Mouse (Mus musculus) CH12.LX (cell line): Measurements from ENCODE around the gene Ctsh. TPM values are rescaled to one million over a fixed set of nuclear protein-coding genes. Genes with fewer than 3 reads are reported as not detected.

ENCODE experiments used
- DNase-seq: peaks from one replicate; pipeline ENCODE4 v3.0.0-alpha.2; 2013; ENCODE audit errors: extremely low read depth
- H3K27ac ChIP-seq: 2 replicates; pipeline ENCODE4 v1.5.1; 2012; ENCODE audit warnings: low read depth, mild to moderate bottlenecking, control low read depth, moderate library complexity; ENCODE audit not compliant: insufficient read depth
- H3K27me3 ChIP-seq: replicated peaks from 2 replicates; pipeline ENCODE3; 2012; ENCODE audit warnings: inconsistent platforms
- H3K36me3 ChIP-seq, 2 experiments: replicated peaks in 1 of 2; 2 replicates each; pipeline versions ENCODE3 to v1.6.1; 2012; ENCODE audit warnings: inconsistent platforms in 1 of 2, low read length in 1 of 2, mild to moderate bottlenecking in 1 of 2, mixed read lengths in 1 of 2, moderate library complexity in 1 of 2; ENCODE audit not compliant: control insufficient read depth in 1 of 2, insufficient read depth in 1 of 2
- H3K4me1 ChIP-seq, 2 experiments: 2 replicates each; pipeline ENCODE4 v1.6.1; 2012; ENCODE audit warnings: inconsistent platforms in 1 of 2, moderate library complexity in 1 of 2; ENCODE audit not compliant: insufficient read depth in 2 of 2, control insufficient read depth in 1 of 2
- H3K4me2 ChIP-seq: 2 replicates; pipeline ENCODE4 v1.6.1; 2012; ENCODE audit warnings: low read depth, mild to moderate bottlenecking, control low read depth; ENCODE audit not compliant: poor library complexity, insufficient read depth, severe bottlenecking
- H3K4me3 ChIP-seq, 3 experiments: fragments of 150-350 bp in 1 of 3; sonication (generic) in 1 of 3; replicated peaks in 1 of 3; 2 replicates each; pipeline versions ENCODE3 to v1.5.1; 2011 to 2012; ENCODE audit warnings: low read depth in 2 of 3, low read length in 2 of 3, mild to moderate bottlenecking in 2 of 3, moderate library complexity in 2 of 3, control low read depth in 1 of 3, improper control_type of control experiment in 1 of 3, inconsistent platforms in 1 of 3, mixed read lengths in 1 of 3; ENCODE audit not compliant: poor library complexity in 1 of 3
- H3K79me2 ChIP-seq: replicated peaks from 2 replicates; pipeline ENCODE4 v1.6.1; 2012; ENCODE audit warnings: mild to moderate bottlenecking, moderate library complexity; ENCODE audit not compliant: control insufficient read depth, poor library complexity, insufficient read depth, severe bottlenecking; ENCODE audit errors: extremely low read depth
- H3K9ac ChIP-seq: 2 replicates; pipeline ENCODE4 v1.6.1; 2012; ENCODE audit warnings: low read depth, mild to moderate bottlenecking, control low read depth, moderate library complexity; ENCODE audit not compliant: insufficient read depth
- H3K9me3 ChIP-seq: replicated peaks from 2 replicates; pipeline ENCODE3; 2012; ENCODE audit warnings: low read length, inconsistent platforms, mixed read lengths
- CHD1 ChIP-seq: IDR thresholded peaks from 2 replicates; pipeline ENCODE4 v1.6.1; 2012; ENCODE audit warnings: low read depth, low read length, improper control_type of control experiment, inconsistent platforms
- CTCF ChIP-seq, 2 experiments: IDR thresholded peaks in 1 of 2; conservative IDR thresholded peaks in 1 of 2; 2 replicates each; pipeline ENCODE4 v1.5.1; 2011 to 2012; ENCODE audit warnings: low read depth in 2 of 2, low read length in 2 of 2, improper control_type of control experiment in 1 of 2, inconsistent platforms in 1 of 2, mild to moderate bottlenecking in 1 of 2, moderate library complexity in 1 of 2
- E2F4 ChIP-seq: IDR thresholded peaks from 2 replicates; pipeline ENCODE4 v1.6.1; 2011; ENCODE audit warnings: low read depth, low read length, improper control_type of control experiment; ENCODE audit not compliant: insufficient replicate concordance
- ELF1 ChIP-seq: IDR thresholded peaks from 2 replicates; pipeline ENCODE4 v1.6.1; 2014; ENCODE audit warnings: low read depth, mild to moderate bottlenecking, inconsistent platforms, low read length, improper control_type of control experiment
- EP300 ChIP-seq: IDR thresholded peaks from 2 replicates; pipeline ENCODE4 v1.6.1; 2011; ENCODE audit warnings: low read length, improper control_type of control experiment
- GABPA ChIP-seq: IDR thresholded peaks from 2 replicates; pipeline ENCODE4 v1.6.1; 2012; ENCODE audit warnings: low read depth, low read length, improper control_type of control experiment, inconsistent platforms; ENCODE audit not compliant: insufficient replicate concordance
- HCFC1 ChIP-seq: IDR thresholded peaks from 2 replicates; pipeline ENCODE4 v1.6.1; 2012; ENCODE audit warnings: low read depth, mild to moderate bottlenecking, inconsistent platforms, low read length, improper control_type of control experiment
- JUN ChIP-seq: IDR thresholded peaks from 2 replicates; pipeline ENCODE4 v1.6.1; 2011; ENCODE audit warnings: low read depth, mild to moderate bottlenecking, low read length, improper control_type of control experiment, moderate library complexity; ENCODE audit not compliant: insufficient read depth
- KAT2A ChIP-seq: IDR thresholded peaks from 2 replicates; pipeline ENCODE4 v1.6.1; 2012; ENCODE audit warnings: low read length, improper control_type of control experiment, inconsistent platforms; ENCODE audit not compliant: insufficient replicate concordance
- MAX ChIP-seq: IDR thresholded peaks from 2 replicates; pipeline ENCODE4 v1.6.1; 2011; ENCODE audit warnings: low read length, improper control_type of control experiment
- MEF2A ChIP-seq: IDR thresholded peaks from 2 replicates; pipeline ENCODE4 v1.6.1; 2014; ENCODE audit warnings: low read depth, mild to moderate bottlenecking, inconsistent platforms, low read length, improper control_type of control experiment, borderline replicate concordance
- MXI1 ChIP-seq: IDR thresholded peaks from 2 replicates; pipeline ENCODE4 v1.6.1; 2011; ENCODE audit warnings: mild to moderate bottlenecking, low read depth, low read length, improper control_type of control experiment
- POLR2A ChIP-seq: IDR thresholded peaks from 2 replicates; pipeline ENCODE4 v1.6.1; 2011; ENCODE audit warnings: low read depth, mild to moderate bottlenecking, improper control_type of control experiment, low read length
- POLR2AphosphoS2 ChIP-seq: IDR thresholded peaks from 2 replicates; pipeline ENCODE4 v1.6.1; 2011; ENCODE audit warnings: low read depth, low read length, improper control_type of control experiment
- RAD21 ChIP-seq: IDR thresholded peaks from 2 replicates; pipeline ENCODE4 v1.6.1; 2011; ENCODE audit warnings: low read depth, mild to moderate bottlenecking, low read length, improper control_type of control experiment, moderate library complexity
- RCOR1 ChIP-seq: conservative IDR thresholded peaks from 2 replicates; pipeline ENCODE4 v1.6.1; 2012; ENCODE audit warnings: low read depth, mild to moderate bottlenecking, inconsistent platforms, low read length, improper control_type of control experiment
- SMC3 ChIP-seq: IDR thresholded peaks from 2 replicates; pipeline ENCODE4 v1.6.1; 2011; ENCODE audit warnings: low read depth, low read length, improper control_type of control experiment
- TBP ChIP-seq: conservative IDR thresholded peaks from 2 replicates; pipeline ENCODE4 v1.6.1; 2011; ENCODE audit warnings: low read depth, low read length, improper control_type of control experiment
- TCF12 ChIP-seq: IDR thresholded peaks from 2 replicates; pipeline ENCODE4 v1.6.1; 2014; ENCODE audit warnings: low read depth, mild to moderate bottlenecking, inconsistent platforms, low read length, improper control_type of control experiment
- ZC3H11A ChIP-seq: IDR thresholded peaks from 2 replicates; pipeline ENCODE4 v1.6.1; 2012; ENCODE audit warnings: low read depth, mild to moderate bottlenecking, inconsistent platforms, low read length, improper control_type of control experiment
- ZNF384 ChIP-seq: IDR thresholded peaks from 2 replicates; pipeline ENCODE4 v1.6.1; 2012; ENCODE audit warnings: low read depth, low read length, improper control_type of control experiment, inconsistent platforms
- dilution Hi-C: fragments of 300-500 bp; cut with MboI; formaldehyde crosslinking; loops from 2 replicates; pipeline ENCODE4 v1.14.3; 2020; ENCODE audit warnings: low sequenced_read_pairs; ENCODE audit not compliant: extremely low pct_unique_long_range_greater_than_20kb, extremely low pct_ligation_motif_present
- in situ Hi-C: fragments of 300-500 bp; cut with MboI; formaldehyde crosslinking; loops from 3 replicates; pipeline ENCODE4 v1.14.3; 2019; ENCODE audit warnings: low sequenced_read_pairs, low pct_ligation_motif_present, low pct_unique_long_range_greater_than_20kb, mixed read lengths
- polyA plus RNA-seq: library from polyadenylated mRNA; unstranded; fragments of >175 nt; gene quantifications from 2 replicates; pipeline ENCODE4 v1.2.1, GENCODE M21; 2012; ENCODE audit warnings: low read depth; ENCODE audit not compliant: insufficient read length
- total RNA-seq, 2 experiments: library from RNA; depleted of rRNA; stranded (reverse); fragments of 300-350 nt in 1 of 2; fragments of >200 nt in 1 of 2; gene quantifications; 2 replicates each; pipeline ENCODE4 v1.2.3; 2012 to 2014

The Ctsh gene
- total and polyA plus RNA-seq, 3 experiments = 133 to 316 (median 256) TPM

GRCm38 (mm10) chr9:90070174-90070573 lies 16.2 kb downstream of the Ctsh start:
- TF ChIP-seq JUN (no peak), KAT2A (no peak)
- no peak overlapping the region for H3K9ac ChIP-seq
- H3K36me3 ChIP-seq = peaks cover 82 to 95% of the 10 kb centered on the region in 2 experiments
- H3K9me3 ChIP-seq = no peaks in the 10 kb centered on the region
- H3K4me3 ChIP-seq = no peak overlapping the region
- no peak overlapping the region for H3K27ac ChIP-seq
- H3K4me1 ChIP-seq = peaks cover 0 to 46% of the 10 kb centered on the region in 2 experiments; a peak in 3 of 4 replicates
- H3K4me2 ChIP-seq = no peak overlapping the region
- in situ Hi-C loops (no loop called here), dilution Hi-C loops (no loop called here)
- no peaks in the 10 kb centered on the region for H3K27me3 ChIP-seq
- no peak for DNase-seq
- no peaks in the 10 kb centered on the region for H3K79me2 ChIP-seq

GRCm38 (mm10) chr9:90075336-90075735 lies 21.4 kb downstream of the Ctsh start:
- Histone ChIP-seq H3K36me3 (peaks cover 49 to 61% of the 10 kb centered on the region in 2 experiments), H3K27ac (no peak overlapping the region), H3K9ac (no peak overlapping the region), H3K27me3 (no peaks in the 10 kb centered on the region), H3K79me2 (no peaks in the 10 kb centered on the region), H3K4me3 (no peak overlapping the region), H3K4me1 (peaks cover 0 to 8% of the 10 kb centered on the region in 2 experiments; a peak in 2 of 4 replicates), H3K4me2 (no peak overlapping the region), H3K9me3 (no peaks in the 10 kb centered on the region)
- dilution Hi-C loops (no loop called here), in situ Hi-C loops (no loop called here)
- TF ChIP-seq EP300 = no peak
- no peak for TF ChIP-seq MXI1
- TF ChIP-seq CHD1 = no peak
- no peak for TF ChIP-seq RCOR1
- TF ChIP-seq ZC3H11A = no peak
- TF ChIP-seq E2F4 = no peak
- no peak for TF ChIP-seq GABPA
- no peak for TF ChIP-seq POLR2AphosphoS2
- no peak for TF ChIP-seq POLR2A
- TF ChIP-seq ZNF384 = no peak
- TF ChIP-seq RAD21 = no peak
- TF ChIP-seq TBP = no peak
- no peak for TF ChIP-seq CTCF (conservative IDR thresholded peaks at IDR 0.05 in 1 of 2, IDR thresholded peaks at IDR 0.05 in 1 of 2; ENCODE audit: low read depth in 2 of 2, low read length in 2 of 2)
- no peak for TF ChIP-seq TCF12
- no peak for TF ChIP-seq MEF2A
- TF ChIP-seq MAX = no peak
- TF ChIP-seq HCFC1 = no peak
- no peak for TF ChIP-seq ELF1
- TF ChIP-seq SMC3 = no peak
- DNase-seq = no peak
